Mouse (Mus musculus) liver, postnatal 0 days (tissue): ENCODE results near the gene Trnau1ap.

Experiments
- CTCF ChIP-seq: sonication (generic); IDR thresholded peaks from 2 replicates; pipeline ENCODE4 v1.5.1; 2016; ENCODE audit warnings: antibody characterized with exemption, low read depth
- EP300 ChIP-seq: IDR thresholded peaks from 2 replicates; pipeline ENCODE4 v1.6.1; 2016; ENCODE audit warnings: antibody characterized with exemption, low read depth, mild to moderate bottlenecking

GRCm38 (mm10) chr4:132338943-132339342 is 9.6 kb upstream of the Trnau1ap start:
- TF ChIP-seq CTCF (no peak), EP300 (no peak)
